Mouse (Mus musculus): ENCODE measurements at regions not wholly inside any gene's neighbourhood (a gene's known extent, or its start where the extent isn't known, plus 50 kb on each side); places are given as distances from the start of the nearest gene placed in this dataset.

DNA sequence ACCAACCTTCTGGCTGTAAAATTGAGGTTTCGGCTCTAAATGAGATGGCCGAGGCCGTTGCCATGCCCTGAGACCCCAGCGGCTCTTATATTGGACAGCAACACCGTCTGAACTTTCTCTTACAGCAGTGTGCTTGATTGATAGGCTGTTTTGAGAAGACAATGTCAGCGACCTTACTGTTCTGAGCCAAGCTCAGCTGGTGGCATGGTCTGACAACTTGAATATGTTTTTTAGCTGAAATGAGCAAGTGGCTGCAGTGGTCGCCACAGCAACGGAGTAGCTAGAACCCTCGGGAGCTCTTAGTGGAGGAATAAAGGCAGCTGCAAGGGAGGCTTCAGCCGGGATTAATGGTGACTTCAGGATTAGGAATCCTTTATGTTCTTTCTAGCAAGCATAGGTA is 107.0 kb upstream of the Fndc3a start:
- dilution Hi-C loops (cut with MboI; ENCODE audit: extremely low pct_ligation_motif_present, extremely low pct_unique_long_range_greater_than_20kb, low sequenced_read_pairs): no loop called here
- in situ Hi-C loops (cut with MboI; ENCODE audit: low pct_ligation_motif_present, low pct_unique_long_range_greater_than_20kb, low sequenced_read_pairs): no loop called here

GRCm38 (mm10) chr14:72809138-72809537 is 99.3 kb upstream of the Fndc3a start:
- peak overlapping the region; percentile 65 for H3K9ac ChIP-seq (ENCODE audit: insufficient read depth, low read depth)
- no peak overlapping the region for H3K4me3 ChIP-seq (replicated peaks in 1 of 3; ENCODE audit: low read depth in 2 of 3, low read length in 2 of 3, poor library complexity in 1 of 3)
- H3K4me2 ChIP-seq (ENCODE audit: insufficient read depth, low read depth, poor library complexity, severe bottlenecking): peak overlapping the region; percentile 24; the same call in 1 of the 2 replicates
- no peak for DNase-seq (ENCODE audit: extremely low read depth)
- H3K4me1 ChIP-seq (ENCODE audit: control insufficient read depth in 1 of 2, insufficient read depth in 2 of 2): peaks cover 24 to 66% of the 10 kb centered on the region in 2 experiments
- H3K9me3 ChIP-seq (replicated peaks; ENCODE audit: low read length): no peaks in the 10 kb centered on the region
- TF ChIP-seq CTCF (conservative IDR thresholded peaks at IDR 0.05 in 1 of 2, IDR thresholded peaks at IDR 0.05 in 1 of 2; ENCODE audit: low read depth in 2 of 2, low read length in 2 of 2): no peak
- TF ChIP-seq RAD21 (IDR thresholded peaks at IDR 0.05; ENCODE audit: low read depth, low read length): no peak; the same call in none of the 2 replicates
- no peak for TF ChIP-seq POLR2AphosphoS2 (IDR thresholded peaks at IDR 0.05; ENCODE audit: low read depth, low read length)
- no peak for TF ChIP-seq SMC3 (IDR thresholded peaks at IDR 0.05; ENCODE audit: low read depth, low read length)
- peak; percentile 5; the same call in 1 of the 2 replicates for TF ChIP-seq JUND (conservative IDR thresholded peaks at IDR 0.05; ENCODE audit: low read depth, low read length)
- TF ChIP-seq NRF1 (IDR thresholded peaks at IDR 0.05; ENCODE audit: low read depth, low read length): no peak
- TF ChIP-seq EP300 (IDR thresholded peaks at IDR 0.05; ENCODE audit: low read length): peak; percentile 60; the same call in 1 of the 2 replicates
- no peak for TF ChIP-seq POLR2A (IDR thresholded peaks at IDR 0.05; ENCODE audit: low read depth, low read length)
- peak; percentile 65 for TF ChIP-seq IRF4 (IDR thresholded peaks at IDR 0.05; ENCODE audit: low read depth, low read length)
- no peak for TF ChIP-seq ZNF384 (IDR thresholded peaks at IDR 0.05; ENCODE audit: low read depth, low read length)
- no peak for TF ChIP-seq ZKSCAN1 (IDR thresholded peaks at IDR 0.05; ENCODE audit: borderline replicate concordance, low read depth, low read length)
- TF ChIP-seq MAFK (IDR thresholded peaks at IDR 0.05; ENCODE audit: insufficient replicate concordance, low read length): no peak
- TF ChIP-seq KAT2A (IDR thresholded peaks at IDR 0.05; ENCODE audit: insufficient replicate concordance, low read length): no peak
- dilution Hi-C loops (cut with MboI; ENCODE audit: extremely low pct_ligation_motif_present, extremely low pct_unique_long_range_greater_than_20kb, low sequenced_read_pairs) (no loop called here), in situ Hi-C loops (cut with MboI; ENCODE audit: low pct_ligation_motif_present, low pct_unique_long_range_greater_than_20kb, low sequenced_read_pairs) (loop anchor here (10.0 kb wide), 2 partner anchors 104 to 196 kb away; no protein-coding TSS in a partner anchor)
- H3K79me2 ChIP-seq (replicated peaks; ENCODE audit: control insufficient read depth, extremely low read depth, insufficient read depth, poor library complexity, severe bottlenecking): no peaks in the 10 kb centered on the region
- no peaks in the 10 kb centered on the region for H3K27me3 ChIP-seq (replicated peaks)
- peak overlapping the region; percentile 94 for H3K27ac ChIP-seq (ENCODE audit: insufficient read depth, low read depth)
- no peaks in the 10 kb centered on the region for H3K36me3 ChIP-seq (replicated peaks in 1 of 2; ENCODE audit: control insufficient read depth in 1 of 2, insufficient read depth in 1 of 2, low read length in 1 of 2)

More for the DNA sequence above, 107.0 kb upstream of the Fndc3a start:
- Histone ChIP-seq H3K27ac (ENCODE audit: insufficient read depth, low read depth) (no peak overlapping the region), H3K4me1 (ENCODE audit: control insufficient read depth in 1 of 2, insufficient read depth in 2 of 2) (peaks cover 20 to 37% of the 10 kb centered on the region in 2 experiments), H3K9ac (ENCODE audit: insufficient read depth, low read depth) (no peak overlapping the region), H3K79me2 (replicated peaks; ENCODE audit: control insufficient read depth, extremely low read depth, insufficient read depth, poor library complexity, severe bottlenecking) (no peaks in the 10 kb centered on the region), H3K27me3 (replicated peaks) (no peaks in the 10 kb centered on the region), H3K4me3 (replicated peaks in 1 of 3; ENCODE audit: low read depth in 2 of 3, low read length in 2 of 3, poor library complexity in 1 of 3) (no peak overlapping the region), H3K4me2 (ENCODE audit: insufficient read depth, low read depth, poor library complexity, severe bottlenecking) (no peak overlapping the region), H3K36me3 (replicated peaks in 1 of 2; ENCODE audit: control insufficient read depth in 1 of 2, insufficient read depth in 1 of 2, low read length in 1 of 2) (no peaks in the 10 kb centered on the region), H3K9me3 (replicated peaks; ENCODE audit: low read length) (peaks cover 4% of the 10 kb centered on the region)
- DNase-seq (ENCODE audit: extremely low read depth): no peak
- no peak for TF ChIP-seq MEF2A (IDR thresholded peaks at IDR 0.05; ENCODE audit: borderline replicate concordance, low read depth, low read length)
- no peak for TF ChIP-seq MXI1 (IDR thresholded peaks at IDR 0.05; ENCODE audit: low read depth, low read length)
- TF ChIP-seq E2F4 (IDR thresholded peaks at IDR 0.05; ENCODE audit: insufficient replicate concordance, low read depth, low read length): no peak
- no peak for TF ChIP-seq EP300 (IDR thresholded peaks at IDR 0.05; ENCODE audit: low read length)
- TF ChIP-seq TCF12 (IDR thresholded peaks at IDR 0.05; ENCODE audit: low read depth, low read length): no peak
- no peak for TF ChIP-seq MAZ (IDR thresholded peaks at IDR 0.05; ENCODE audit: low read depth, low read length)
- TF ChIP-seq MYC (IDR thresholded peaks at IDR 0.05; ENCODE audit: low read depth, low read length): no peak
- TF ChIP-seq ETS1 (conservative IDR thresholded peaks at IDR 0.05; ENCODE audit: low read depth, low read length): no peak
- TF ChIP-seq SMC3 (IDR thresholded peaks at IDR 0.05; ENCODE audit: low read depth, low read length): no peak
- TF ChIP-seq USF1 (IDR thresholded peaks at IDR 0.05; ENCODE audit: low read depth, low read length): no peak
- TF ChIP-seq SIN3A (IDR thresholded peaks at IDR 0.05; ENCODE audit: low read length): no peak
- no peak for TF ChIP-seq JUND (conservative IDR thresholded peaks at IDR 0.05; ENCODE audit: low read depth, low read length)
- no peak for TF ChIP-seq ZMIZ1 (IDR thresholded peaks at IDR 0.05; ENCODE audit: low read depth, low read length)
- TF ChIP-seq JUN (IDR thresholded peaks at IDR 0.05; ENCODE audit: insufficient read depth, low read depth, low read length): no peak
